Mouse (Mus musculus) testis, adult 2 months (tissue): ENCODE measurements around the gene Adgrv1. TPM values are rescaled to one million over a fixed set of nuclear protein-coding genes. Genes with fewer than 3 reads are reported as not detected.

Experiments used
- H3K27ac ChIP-seq: fragments of 200-500 bp; 2 replicates; pipeline ENCODE4 v1.5.1; 2012; ENCODE audit warnings: low read depth, low read length; ENCODE audit not compliant: control insufficient read depth, insufficient read depth
- H3K27me3 ChIP-seq: fragments of 200-500 bp; 2 replicates; pipeline ENCODE4 v1.6.1; 2012; ENCODE audit warnings: mild to moderate bottlenecking, low read length, moderate library complexity; ENCODE audit not compliant: control insufficient read depth, insufficient read depth
- H3K36me3 ChIP-seq: fragments of 200-500 bp; 2 replicates; pipeline ENCODE4 v1.6.1; 2012; ENCODE audit warnings: mild to moderate bottlenecking, low read length; ENCODE audit not compliant: control insufficient read depth, insufficient read depth
- H3K4me1 ChIP-seq: fragments of 200-500 bp; 2 replicates; pipeline ENCODE4 v1.6.1; 2012; ENCODE audit warnings: low read length; ENCODE audit not compliant: control insufficient read depth, insufficient read depth
- H3K4me3 ChIP-seq: fragments of 200-500 bp; 2 replicates; pipeline ENCODE4 v1.5.1; 2012; ENCODE audit warnings: low read depth, mild to moderate bottlenecking, low read length, moderate library complexity, mixed read lengths; ENCODE audit not compliant: control insufficient read depth
- CTCF ChIP-seq: fragments of 200-500 bp; IDR thresholded peaks from 2 replicates; pipeline ENCODE4 v1.5.1; 2012; ENCODE audit warnings: low read depth, mild to moderate bottlenecking, inconsistent platforms, low read length, moderate library complexity; ENCODE audit not compliant: control insufficient read depth, insufficient read depth, insufficient replicate concordance
- POLR2A ChIP-seq: fragments of 200-500 bp; IDR thresholded peaks from 2 replicates; pipeline ENCODE4 v1.6.1; 2012; ENCODE audit warnings: low read depth, mild to moderate bottlenecking, inconsistent platforms, low read length, moderate library complexity; ENCODE audit not compliant: control insufficient read depth
- polyA plus RNA-seq: library from polyadenylated mRNA; depleted of rRNA; stranded (reverse); fragments of >200 nt; gene quantifications from 2 replicates; pipeline ENCODE4 v1.2.3, GENCODE M21; 2012

The Adgrv1 gene
- polyA plus RNA-seq, 1 experiment, result 6.7 TPM

GRCm38 (mm10) chr13:81367681-81368376, 265.1 kb downstream of the Adgrv1 start:
- Histone ChIP-seq H3K4me3 (no peak overlapping the region), H3K4me1 (no peaks in the 10 kb centered on the region), H3K27me3 (no peaks in the 10 kb centered on the region), H3K36me3 (no peaks in the 10 kb centered on the region), H3K27ac (no peak overlapping the region)
- TF ChIP-seq POLR2A, result no peak
- no peak for TF ChIP-seq CTCF

DNA sequence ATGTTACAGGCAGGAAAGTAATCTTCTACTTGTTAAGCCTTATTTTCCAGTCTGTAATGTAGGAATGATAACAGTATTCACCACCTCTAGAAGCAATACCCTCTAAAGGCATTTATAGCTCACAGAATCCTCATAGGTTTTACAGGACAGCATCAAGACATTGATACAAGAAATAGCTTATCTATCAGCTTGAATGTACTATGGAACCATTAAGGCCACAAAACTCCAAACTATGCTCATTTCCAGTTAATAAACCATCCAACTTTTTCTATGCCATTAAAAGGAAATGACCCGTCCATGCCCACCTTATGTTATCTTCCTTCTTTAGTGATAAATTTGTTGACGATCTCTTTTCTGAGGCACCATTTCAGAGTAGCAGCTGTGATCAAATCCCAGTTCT, 272.6 kb downstream of the Adgrv1 start:
- H3K27me3 ChIP-seq, result no peaks in the 10 kb centered on the region
- no peak overlapping the region for H3K27ac ChIP-seq
- no peak for TF ChIP-seq POLR2A
- no peak for TF ChIP-seq CTCF
- H3K4me3 ChIP-seq, result no peak overlapping the region
- H3K36me3 ChIP-seq, result no peaks in the 10 kb centered on the region
- H3K4me1 ChIP-seq, result no peaks in the 10 kb centered on the region

DNA sequence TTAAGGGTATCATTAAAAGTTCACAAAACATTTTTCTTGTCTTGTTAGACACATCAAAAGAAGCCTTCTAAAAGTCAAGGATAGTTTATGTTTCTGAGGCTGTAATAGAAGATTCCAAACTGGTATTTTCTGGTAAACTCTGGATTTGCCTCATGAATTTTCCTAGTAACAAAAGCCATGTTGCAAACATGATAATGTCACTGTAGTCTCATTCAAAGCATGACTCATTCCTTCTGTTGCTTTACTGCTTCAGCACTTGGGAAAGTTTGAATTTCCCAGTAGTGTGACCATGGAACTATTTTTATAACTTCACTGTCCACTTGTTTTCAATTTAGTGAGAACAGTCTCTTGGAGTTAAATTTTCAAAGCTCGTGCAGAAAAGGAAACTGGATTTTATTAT, 274.2 kb downstream of the Adgrv1 start:
- H3K27ac ChIP-seq, result no peak overlapping the region
- no peaks in the 10 kb centered on the region for H3K27me3 ChIP-seq
- no peak for TF ChIP-seq POLR2A
- TF ChIP-seq CTCF, result no peak

DNA sequence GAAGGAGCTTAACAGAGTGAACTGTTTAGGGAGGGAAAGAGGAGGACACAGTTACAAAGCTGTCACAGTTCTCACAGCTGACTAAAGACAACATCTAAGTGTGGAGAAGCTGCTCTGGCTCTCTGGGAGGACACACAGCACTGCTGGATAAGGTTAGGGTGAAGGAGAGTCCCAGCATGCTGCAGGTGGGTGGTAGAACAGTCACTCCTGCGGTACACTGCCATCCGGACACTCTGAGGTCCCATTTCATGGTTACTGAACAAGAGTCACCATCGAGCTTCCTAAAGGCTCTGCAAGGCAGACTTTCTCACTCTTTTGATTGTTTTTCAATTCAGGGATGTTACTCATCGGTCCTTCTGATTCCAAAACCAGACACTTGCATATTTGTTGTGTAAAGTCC, 274.6 kb downstream of the Adgrv1 start:
- Histone ChIP-seq H3K4me3 (no peak overlapping the region), H3K27me3 (no peaks in the 10 kb centered on the region), H3K36me3 (no peaks in the 10 kb centered on the region), H3K27ac (no peak overlapping the region), H3K4me1 (no peaks in the 10 kb centered on the region)
- TF ChIP-seq CTCF (no peak), POLR2A (no peak)

More for the DNA sequence above, 274.2 kb downstream of the Adgrv1 start:
- no peak overlapping the region for H3K4me3 ChIP-seq
- no peaks in the 10 kb centered on the region for H3K36me3 ChIP-seq
- H3K4me1 ChIP-seq, result no peaks in the 10 kb centered on the region

- H3K4me3 ChIP-seq, result no peak overlapping the region
- H3K4me1 ChIP-seq, result no peaks in the 10 kb centered on the region
- no peak for TF ChIP-seq POLR2A
- no peak for TF ChIP-seq CTCF
- H3K36me3 ChIP-seq, result no peaks in the 10 kb centered on the region
- H3K27me3 ChIP-seq, result no peaks in the 10 kb centered on the region
- H3K27ac ChIP-seq, result no peak overlapping the region
These were observed 275.7 kb downstream of the Adgrv1 start for GRCm38 (mm10) chr13:81357215-81357614.

DNA sequence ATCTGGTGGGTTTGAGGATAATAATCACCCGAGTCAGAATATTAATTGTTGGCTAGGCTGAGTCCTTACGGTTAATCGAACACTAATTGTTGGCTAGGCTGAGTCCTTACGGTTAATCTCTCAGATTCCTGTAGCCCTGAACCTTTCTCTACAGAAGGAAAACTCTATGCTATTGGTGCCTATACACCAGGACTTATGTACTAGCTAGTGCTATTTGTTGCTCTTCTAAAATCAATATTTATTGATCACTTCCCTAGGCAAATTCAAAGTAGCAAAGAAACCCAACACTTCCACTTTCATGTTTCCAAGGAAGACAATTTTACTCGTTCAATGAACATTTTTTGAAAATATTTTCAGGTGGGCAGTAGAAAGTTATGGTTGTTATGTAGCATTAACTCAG, 278.4 kb downstream of the Adgrv1 start:
- Histone ChIP-seq H3K4me3 (no peak overlapping the region), H3K27me3 (no peaks in the 10 kb centered on the region), H3K4me1 (no peaks in the 10 kb centered on the region; the same call in 1 of the 2 replicates), H3K27ac (no peak overlapping the region), H3K36me3 (no peaks in the 10 kb centered on the region)
- no peak for TF ChIP-seq POLR2A
- TF ChIP-seq CTCF, result no peak

DNA sequence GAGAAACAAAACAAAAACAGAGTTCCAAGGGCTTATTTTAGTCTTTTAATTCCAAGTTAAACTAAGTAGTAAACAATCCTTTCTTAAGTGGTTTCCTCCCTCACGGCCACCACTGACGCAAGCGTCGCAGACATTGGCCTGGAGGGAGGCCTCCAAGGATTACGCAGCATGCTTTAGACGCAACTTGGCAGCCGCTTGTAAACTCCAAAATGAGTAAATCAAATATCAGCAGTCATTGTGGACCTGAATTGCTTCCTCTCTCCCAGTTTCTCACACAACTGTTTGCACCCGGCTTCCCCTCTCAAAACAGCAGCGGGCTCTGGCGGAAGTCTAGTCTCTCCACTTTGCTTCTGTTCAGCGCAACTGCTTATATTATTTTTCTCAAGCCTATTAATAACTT, 280.7 kb downstream of the Adgrv1 start:
- no peak for TF ChIP-seq CTCF
- TF ChIP-seq POLR2A, result no peak
- H3K27ac ChIP-seq, result no peak overlapping the region

DNA sequence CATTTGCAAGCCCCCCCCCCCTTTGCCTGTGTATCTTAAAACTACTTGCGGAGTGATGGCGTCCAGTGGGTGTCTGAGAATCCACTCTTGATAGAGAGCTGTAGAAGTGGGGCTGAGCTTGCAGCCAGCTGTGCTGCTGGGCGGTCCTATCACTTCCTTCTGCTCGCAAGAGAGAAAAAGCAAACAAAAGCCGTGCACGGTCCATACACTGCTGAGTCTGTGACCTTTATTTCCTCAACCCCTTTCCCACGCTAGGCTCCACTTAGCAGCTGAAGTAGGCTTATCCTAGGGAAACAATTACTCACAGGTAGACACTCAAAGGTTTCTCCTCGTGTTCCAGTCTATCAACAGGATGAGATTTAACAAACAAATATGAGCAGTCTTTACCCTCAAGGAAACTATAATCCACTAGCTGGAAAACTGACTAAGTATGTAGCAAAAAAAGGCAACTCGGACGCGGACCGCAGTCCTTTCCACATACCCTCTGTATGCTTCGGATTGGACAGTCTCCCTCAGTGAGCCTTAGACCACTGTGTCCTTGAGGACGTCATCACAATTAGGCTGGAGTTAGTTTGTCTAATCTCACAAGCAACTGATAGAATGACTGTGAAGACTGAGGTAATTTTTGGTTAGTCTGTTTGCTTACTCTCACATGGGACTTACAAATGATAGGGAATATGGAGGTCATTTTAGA, 281.3 kb downstream of the Adgrv1 start:
- Histone ChIP-seq H3K27ac (no peak overlapping the region), H3K4me1 (no peaks in the 10 kb centered on the region; the same call in 1 of the 2 replicates), H3K4me3 (peak overlapping the region; percentile 36; the same call in 1 of the 2 replicates), H3K27me3 (no peaks in the 10 kb centered on the region), H3K36me3 (no peaks in the 10 kb centered on the region)
- TF ChIP-seq POLR2A, result no peak

More for the DNA sequence above, 280.7 kb downstream of the Adgrv1 start:
- H3K4me3 ChIP-seq, result peak overlapping the region; percentile 35
- no peaks in the 10 kb centered on the region for H3K36me3 ChIP-seq
- no peaks in the 10 kb centered on the region; the same call in 1 of the 2 replicates for H3K4me1 ChIP-seq
- H3K27me3 ChIP-seq, result no peaks in the 10 kb centered on the region
